Mouse (Mus musculus) CH12F3 (cell line): ENCODE data around the gene Hps5.
"Not testable (repeated sequence)": the region's sequence is repeated elsewhere in the genome, so short reads cannot be mapped to it uniquely, and the experiment has no call there.

Experiments used
- in situ Hi-C: fragments of 300-500 bp; cut with MboI; formaldehyde crosslinking; loops from 2 replicates; pipeline ENCODE4 v1.14.3; 2020; ENCODE audit warnings: low sequenced_read_pairs

Hps5 gene

GRCm38 (mm10) chr7:46829911-46830310 lies 34.0 kb upstream of the Hps5 start:
- in situ Hi-C loops = no loop called here

- in situ Hi-C loops = no loop called here
Observed at GRCm38 (mm10) chr7:46827803-46828184, 31.9 kb upstream of the Hps5 start.

DNA sequence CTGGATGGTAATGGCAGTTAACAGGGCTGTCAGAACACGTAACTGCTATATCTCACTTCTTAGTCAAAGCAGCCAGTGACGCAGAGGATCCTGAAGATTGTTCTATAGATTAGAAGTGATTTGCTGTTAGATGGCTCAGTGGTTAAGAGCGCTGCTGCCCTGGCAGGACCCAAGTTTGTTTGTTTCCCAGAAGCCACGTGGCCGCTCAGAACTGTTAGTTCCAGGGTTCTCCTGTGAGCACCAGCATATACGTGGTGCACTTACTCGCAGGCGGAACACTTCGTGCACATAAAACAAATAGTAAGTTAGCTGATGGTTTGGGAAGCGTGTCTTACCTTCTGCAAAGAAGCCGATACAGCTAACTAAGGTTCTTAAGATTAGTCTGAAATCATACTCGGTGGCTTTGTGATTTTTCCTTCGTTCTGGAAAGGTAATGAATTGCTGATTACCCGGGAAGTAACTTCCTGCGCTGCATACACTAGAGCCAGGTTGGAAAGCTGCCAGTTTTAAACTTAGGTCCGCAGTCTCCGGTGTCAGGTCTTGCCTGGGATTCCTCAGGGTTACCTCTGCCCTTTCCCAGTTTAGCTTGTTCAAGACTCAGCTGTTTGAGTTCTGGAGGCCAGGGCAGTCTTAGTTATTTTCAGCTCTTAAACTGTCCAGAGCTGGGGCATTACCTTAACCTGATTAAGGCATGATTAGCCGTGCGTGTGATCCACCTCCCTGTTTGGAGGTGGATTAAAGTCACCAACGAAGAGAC lies 31.4 kb upstream of the Hps5 start:
- in situ Hi-C loops = no loop called here

- in situ Hi-C loops = not testable (repeated sequence)
Observed at GRCm38 (mm10) chr7:46820876-46821632, 25.2 kb upstream of the Hps5 start.

DNA sequence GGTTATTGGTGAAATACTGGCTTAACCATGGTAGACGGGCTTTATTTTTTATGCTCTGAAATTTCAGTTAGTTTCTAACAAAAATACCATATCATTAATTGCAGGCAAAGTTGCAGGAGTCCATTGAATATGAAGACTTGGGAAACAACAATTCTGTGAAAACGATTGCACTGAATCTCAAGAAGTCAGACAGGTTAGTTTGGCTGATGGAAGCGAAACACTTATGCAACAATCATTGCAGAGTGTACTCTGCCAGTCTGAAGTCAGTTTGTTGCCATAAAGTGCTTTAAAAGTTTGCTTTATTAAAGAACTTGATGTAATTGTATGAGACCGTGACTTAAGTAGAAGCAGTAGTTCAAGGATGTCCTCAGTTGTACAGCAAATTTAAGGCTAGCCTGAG lies 18.1 kb upstream of the Hps5 start:
- in situ Hi-C loops = no loop called here

- in situ Hi-C loops = no loop called here
Observed at GRCm38 (mm10) chr7:46810325-46810724, 14.5 kb upstream of the Hps5 start.

- in situ Hi-C loops = no loop called here
Observed at GRCm38 (mm10) chr7:46796779-46797178, 915 bp upstream of the Hps5 start.

- in situ Hi-C loops = no loop called here
Observed at GRCm38 (mm10) chr7:46796206-46796679, 379 bp upstream of the Hps5 start.

DNA sequence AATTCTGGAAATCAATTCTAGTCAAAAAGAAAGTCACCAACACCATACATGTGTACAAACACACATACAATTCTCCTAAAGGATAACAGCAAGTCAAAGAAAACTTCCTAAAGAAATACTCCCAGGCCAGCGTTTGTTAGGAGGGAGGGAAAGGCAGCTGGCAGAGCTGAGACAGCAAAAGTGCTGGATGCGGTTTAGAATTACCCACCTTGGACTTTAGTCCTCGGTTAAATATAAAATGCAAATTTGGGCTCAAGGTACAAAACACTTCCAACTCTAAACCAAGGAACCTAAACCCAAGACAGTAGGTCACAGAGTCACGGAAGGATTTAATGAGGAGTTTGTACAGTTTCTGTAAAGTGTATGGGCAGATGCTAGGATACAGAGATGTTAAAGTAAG lies 2.0 kb downstream of the Hps5 start:
- in situ Hi-C loops = no loop called here

DNA sequence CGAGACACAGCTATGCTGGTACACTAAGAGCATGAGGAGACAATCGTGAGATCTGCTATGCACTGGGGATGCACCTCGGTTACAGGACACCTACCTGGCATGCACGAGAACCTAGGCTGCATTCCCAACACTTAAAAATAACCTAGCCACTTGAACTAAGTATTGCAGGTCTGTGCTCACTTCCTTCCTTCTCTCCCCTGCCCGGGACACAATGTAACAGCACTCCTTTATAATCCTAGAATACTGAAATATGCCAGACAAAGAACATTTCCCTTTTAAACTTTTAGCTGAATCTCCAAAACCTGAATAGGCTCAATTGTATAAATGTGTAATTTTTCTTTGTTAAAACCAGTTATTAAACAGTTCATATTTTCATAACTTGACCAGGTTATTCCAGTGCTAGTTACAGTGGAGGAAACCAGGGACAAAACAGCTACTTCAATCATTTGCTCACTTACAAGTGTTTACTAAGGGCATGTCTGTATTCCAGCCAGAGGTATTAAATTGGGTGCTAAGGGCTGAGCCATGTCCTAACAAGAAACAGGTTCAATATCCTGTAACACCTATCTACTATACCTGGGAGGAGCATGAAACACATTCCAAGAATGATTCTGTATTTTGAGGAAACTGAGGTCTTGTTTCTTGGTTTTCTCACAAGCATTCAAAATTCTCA lies 6.6 kb downstream of the Hps5 start:
- in situ Hi-C loops = no loop called here

DNA sequence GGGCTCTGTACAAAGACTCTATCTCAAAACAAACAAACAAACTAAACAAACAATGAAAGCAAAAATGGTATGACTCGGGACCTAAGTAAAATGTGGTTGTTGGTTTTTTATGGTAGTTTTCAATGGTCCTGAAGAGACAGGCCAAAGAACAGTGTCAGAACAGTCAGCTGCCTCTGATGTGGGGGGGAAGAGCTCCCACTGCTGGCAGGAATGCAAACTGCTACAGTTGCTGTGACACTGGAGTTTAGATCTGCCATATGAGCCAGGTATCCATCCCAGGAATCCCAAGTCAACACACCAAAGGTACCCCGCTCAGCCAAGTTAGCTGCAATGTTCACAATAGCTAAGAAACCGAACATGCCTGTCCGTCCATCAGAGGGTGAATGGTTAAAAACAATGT lies 25.2 kb downstream of the Hps5 start:
- in situ Hi-C loops = no loop called here

DNA sequence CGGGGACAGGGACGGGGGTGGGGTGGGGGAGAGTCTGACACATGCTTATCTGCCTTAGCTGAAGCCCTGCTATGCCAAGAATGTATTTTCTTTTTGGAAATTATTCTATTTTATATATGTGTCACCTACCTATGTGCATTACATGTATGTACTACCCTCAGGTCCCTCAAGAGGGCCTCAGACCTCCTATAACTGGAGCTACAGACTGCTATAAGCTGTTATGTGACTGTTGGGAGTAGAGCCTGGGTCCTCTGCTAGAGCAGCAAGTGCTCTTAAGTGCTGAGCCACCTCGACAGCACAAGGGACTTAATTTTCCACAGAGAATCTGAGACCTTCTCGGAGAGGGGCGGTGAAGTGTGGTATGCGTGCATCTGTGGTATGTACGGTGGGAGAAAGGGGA lies 27.4 kb downstream of the Hps5 start:
- in situ Hi-C loops = loop anchor here (10.0 kb wide), 1 partner anchor 54 kb away; the partner anchor contains the start of genes Saa3 and Saal1

DNA sequence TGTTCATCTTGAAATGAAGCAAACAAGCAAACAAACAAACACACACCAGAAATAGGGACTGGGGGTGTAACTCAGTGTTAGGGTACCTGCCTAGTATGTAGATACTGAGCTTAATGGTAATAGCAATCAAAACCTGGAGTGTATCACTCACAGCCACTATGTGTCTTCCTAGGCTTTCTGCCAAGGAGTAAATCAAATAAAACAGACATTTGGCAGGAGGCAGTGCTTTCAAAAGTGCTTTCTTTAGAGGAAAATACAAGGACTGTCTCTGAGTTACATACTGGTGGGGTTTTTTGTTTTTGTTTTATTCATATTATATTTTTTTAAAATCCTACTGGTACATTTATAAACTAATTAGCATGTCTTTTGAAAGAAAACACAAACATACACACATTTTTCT lies 28.5 kb downstream of the Hps5 start:
- in situ Hi-C loops = loop anchor here (10.0 kb wide), 1 partner anchor 53 kb away; the partner anchor contains the start of genes Saa3 and Saal1

GRCm38 (mm10) chr7:46764672-46765071 lies 31.2 kb downstream of the Hps5 start:
- in situ Hi-C loops = loop anchor here (10.0 kb wide), 1 partner anchor 50 kb away; the partner anchor contains the start of genes Saa3 and Saal1

- in situ Hi-C loops = loop anchor here (10.0 kb wide), 1 partner anchor 48 kb away; the partner anchor contains the start of genes Saa3 and Saal1
Observed at GRCm38 (mm10) chr7:46762601-46763000, 33.3 kb downstream of the Hps5 start.

DNA sequence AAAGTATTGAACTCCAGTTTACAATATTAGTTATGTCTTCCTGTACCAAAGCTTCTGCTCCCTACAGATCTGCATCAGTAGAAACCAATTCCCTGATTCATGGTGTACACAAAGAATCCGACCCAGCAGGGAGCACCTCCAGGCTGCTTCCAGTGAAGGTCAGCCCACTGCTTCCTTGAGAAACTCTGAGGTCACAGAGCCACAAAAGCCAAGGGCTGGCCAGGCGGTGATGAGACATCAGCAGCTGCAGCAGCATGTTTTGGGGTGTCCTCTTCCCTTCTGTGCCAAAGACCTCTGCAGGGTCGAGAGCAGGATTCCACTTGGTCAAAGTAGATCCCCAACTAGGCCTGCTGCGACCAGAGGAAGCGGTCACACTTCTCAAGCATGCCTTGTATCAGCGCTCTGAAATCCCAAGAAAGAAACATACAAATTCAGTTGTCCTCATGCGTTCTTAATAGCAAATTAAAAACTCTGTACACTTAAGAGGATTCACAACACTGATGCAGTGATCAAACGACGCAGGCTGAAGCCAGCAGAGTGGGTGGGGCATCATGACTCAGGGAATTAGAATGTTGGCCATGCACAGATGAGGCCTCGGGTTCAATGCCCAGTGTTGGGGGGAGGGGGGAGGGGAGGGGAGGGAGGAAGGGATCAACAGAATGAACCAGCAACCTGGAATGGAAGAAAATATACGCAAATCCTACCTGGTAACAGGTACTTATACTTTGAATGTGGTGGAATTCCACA lies 34.6 kb downstream of the Hps5 start:
- in situ Hi-C loops = loop anchor here (10.0 kb wide), 1 partner anchor 46 kb away; the partner anchor contains the start of genes Saa3 and Saal1

GRCm38 (mm10) chr7:46751490-46751889 lies 44.4 kb downstream of the Hps5 start, which contains the start of gene Saa2:
Gene Saa2 (plus strand): TSS chr7:46751790.
- in situ Hi-C loops = no loop called here

- in situ Hi-C loops = no loop called here
Observed at GRCm38 (mm10) chr7:46748459-46748858, 47.4 kb downstream of the Hps5 start.

GRCm38 (mm10) chr7:46746381-46746780 lies 49.5 kb downstream of the Hps5 start:
- in situ Hi-C loops = no loop called here

- in situ Hi-C loops = no loop called here
Observed at GRCm38 (mm10) chr7:46745816-46746215, 50.0 kb downstream of the Hps5 start.
